Mouse (Mus musculus): ENCODE measurements at regions not wholly inside any gene's neighbourhood (a gene's known extent, or its start where the extent isn't known, plus 50 kb on each side); places are given as distances from the start of the nearest gene placed in this dataset.

DNA sequence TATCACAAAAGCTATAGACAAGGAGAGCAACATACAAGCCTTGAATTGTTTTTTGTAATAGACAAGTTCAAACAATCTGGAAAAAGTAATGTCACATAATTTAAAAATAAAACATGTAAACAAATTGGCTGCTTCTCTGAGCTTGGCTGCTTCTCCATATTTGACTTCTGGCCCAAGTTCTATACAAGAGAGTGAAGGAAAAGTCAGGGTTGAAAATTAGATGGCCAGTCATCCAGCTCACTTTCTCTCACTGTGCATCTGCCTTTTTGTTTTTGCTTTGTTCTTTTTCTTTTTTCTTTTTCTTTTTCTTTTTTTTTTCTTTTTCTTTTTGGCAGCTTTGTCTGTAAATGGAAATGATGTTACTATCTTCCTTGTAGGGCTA is 163.6 kb upstream of the Ell2 start:
- H3K4me3 ChIP-seq (ENCODE audit: insufficient read depth in 1 of 2, low read depth in 1 of 2, low read length in 2 of 2, poor library complexity in 1 of 2, severe bottlenecking in 1 of 2): no peak overlapping the region

DNA sequence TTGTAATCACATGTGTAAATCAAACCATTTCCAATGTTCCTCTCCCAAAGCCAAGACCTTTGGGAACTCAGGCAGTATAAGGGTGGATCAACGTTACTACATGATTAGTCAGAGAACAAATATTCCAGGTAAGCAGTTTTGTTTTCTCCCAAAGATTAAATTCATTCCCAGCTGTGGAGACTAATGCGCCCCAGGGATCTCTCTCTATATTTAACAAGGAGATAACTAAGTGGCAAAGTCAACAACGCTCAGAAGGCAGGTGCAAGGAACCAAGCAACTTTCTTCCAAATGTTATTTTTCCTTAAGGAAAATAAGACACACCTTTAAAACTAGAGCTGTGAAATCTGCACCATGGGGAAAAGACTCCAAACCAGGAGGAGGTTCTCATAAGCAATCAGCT is 163.0 kb upstream of the Ell2 start:
- no peak overlapping the region for H3K9ac ChIP-seq (ENCODE audit: insufficient read depth, low read depth, low read length, poor library complexity, severe bottlenecking)
- no peaks in the 10 kb centered on the region for H3K4me1 ChIP-seq (ENCODE audit: control insufficient read depth in 2 of 2, insufficient read depth in 2 of 2, low read length in 2 of 2, poor library complexity in 1 of 2)
- in situ Hi-C loops (cut with MboI; ENCODE audit: low sequenced_read_pairs in 2 of 2, unreplicated experiment in 2 of 2): no loop called here
- no peak for DNase-seq (ENCODE audit: low read depth, low spot score)
- H3K9me3 ChIP-seq (ENCODE audit: control insufficient read depth, insufficient read depth, low read depth, low read length): no peaks in the 10 kb centered on the region
- no peak for TF ChIP-seq ZC3H11A (IDR thresholded peaks at IDR 0.05; ENCODE audit: borderline replicate concordance, low read depth, low read length)
- TF ChIP-seq ZNF384 (IDR thresholded peaks at IDR 0.05; ENCODE audit: low read depth, low read length): no peak
- H3K4me3 ChIP-seq (ENCODE audit: insufficient read depth in 1 of 2, low read depth in 1 of 2, low read length in 2 of 2, poor library complexity in 1 of 2, severe bottlenecking in 1 of 2): no peak overlapping the region
- no peak overlapping the region for H3K27ac ChIP-seq (ENCODE audit: insufficient read depth, low read depth, low read length, poor library complexity, severe bottlenecking)
- H3K36me3 ChIP-seq (ENCODE audit: control insufficient read depth, insufficient read depth, low read length, poor library complexity, severe bottlenecking): no peaks in the 10 kb centered on the region

More for the DNA sequence above, 163.6 kb upstream of the Ell2 start:
- H3K4me1 ChIP-seq (ENCODE audit: control insufficient read depth in 2 of 2, insufficient read depth in 2 of 2, low read length in 2 of 2, poor library complexity in 1 of 2): no peaks in the 10 kb centered on the region
- no peak for DNase-seq (ENCODE audit: low read depth, low spot score)
- TF ChIP-seq HCFC1 (IDR thresholded peaks at IDR 0.05; ENCODE audit: borderline replicate concordance, insufficient read depth, low read length) (no peak), ZC3H11A (IDR thresholded peaks at IDR 0.05; ENCODE audit: borderline replicate concordance, low read depth, low read length) (no peak), CHD2 (IDR thresholded peaks at IDR 0.05; ENCODE audit: low read depth, low read length) (no peak)
- H3K36me3 ChIP-seq (ENCODE audit: control insufficient read depth, insufficient read depth, low read length, poor library complexity, severe bottlenecking): no peaks in the 10 kb centered on the region
- H3K27ac ChIP-seq (ENCODE audit: insufficient read depth, low read depth, low read length, poor library complexity, severe bottlenecking): no peak overlapping the region
- no peaks in the 10 kb centered on the region for H3K9me3 ChIP-seq (ENCODE audit: control insufficient read depth, insufficient read depth, low read depth, low read length)
- in situ Hi-C loops (cut with MboI; ENCODE audit: low sequenced_read_pairs in 2 of 2, unreplicated experiment in 2 of 2): no loop called here
- no peak overlapping the region for H3K9ac ChIP-seq (ENCODE audit: insufficient read depth, low read depth, low read length, poor library complexity, severe bottlenecking)

GRCm38 (mm10) chr13:75544728-75545127 is 161.8 kb upstream of the Ell2 start:
- H3K9ac ChIP-seq (ENCODE audit: insufficient read depth, low read depth, low read length, poor library complexity, severe bottlenecking): no peak overlapping the region
- TF ChIP-seq MAFK (IDR thresholded peaks at IDR 0.05; ENCODE audit: insufficient read depth, low read depth, low read length) (no peak), ZNF384 (IDR thresholded peaks at IDR 0.05; ENCODE audit: low read depth, low read length) (no peak), ZC3H11A (IDR thresholded peaks at IDR 0.05; ENCODE audit: borderline replicate concordance, low read depth, low read length) (no peak), HCFC1 (IDR thresholded peaks at IDR 0.05; ENCODE audit: borderline replicate concordance, insufficient read depth, low read length) (no peak), CHD2 (IDR thresholded peaks at IDR 0.05; ENCODE audit: low read depth, low read length) (no peak)
- no peak overlapping the region for H3K4me3 ChIP-seq (ENCODE audit: insufficient read depth in 1 of 2, low read depth in 1 of 2, low read length in 2 of 2, poor library complexity in 1 of 2, severe bottlenecking in 1 of 2)
- H3K4me1 ChIP-seq (ENCODE audit: control insufficient read depth in 2 of 2, insufficient read depth in 2 of 2, low read length in 2 of 2, poor library complexity in 1 of 2): no peaks in the 10 kb centered on the region
- no peak overlapping the region for H3K27ac ChIP-seq (ENCODE audit: insufficient read depth, low read depth, low read length, poor library complexity, severe bottlenecking)
- DNase-seq (ENCODE audit: low read depth, low spot score): no peak
- H3K9me3 ChIP-seq (ENCODE audit: control insufficient read depth, insufficient read depth, low read depth, low read length): no peaks in the 10 kb centered on the region
- H3K36me3 ChIP-seq (ENCODE audit: control insufficient read depth, insufficient read depth, low read length, poor library complexity, severe bottlenecking): no peaks in the 10 kb centered on the region
- in situ Hi-C loops (cut with MboI; ENCODE audit: low sequenced_read_pairs in 2 of 2, unreplicated experiment in 2 of 2): no loop called here

GRCm38 (mm10) chr13:75547791-75548190 is 158.8 kb upstream of the Ell2 start:
- DNase-seq (ENCODE audit: low read depth, low spot score): no peak
- Histone ChIP-seq H3K9ac (ENCODE audit: insufficient read depth, low read depth, low read length, poor library complexity, severe bottlenecking) (no peak overlapping the region), H3K27ac (ENCODE audit: insufficient read depth, low read depth, low read length, poor library complexity, severe bottlenecking) (no peak overlapping the region), H3K9me3 (ENCODE audit: control insufficient read depth, insufficient read depth, low read depth, low read length) (no peaks in the 10 kb centered on the region), H3K4me1 (ENCODE audit: control insufficient read depth in 2 of 2, insufficient read depth in 2 of 2, low read length in 2 of 2, poor library complexity in 1 of 2) (no peaks in the 10 kb centered on the region), H3K4me3 (ENCODE audit: insufficient read depth in 1 of 2, low read depth in 1 of 2, low read length in 2 of 2, poor library complexity in 1 of 2, severe bottlenecking in 1 of 2) (no peak overlapping the region), H3K36me3 (ENCODE audit: control insufficient read depth, insufficient read depth, low read length, poor library complexity, severe bottlenecking) (no peaks in the 10 kb centered on the region)
- in situ Hi-C loops (cut with MboI; ENCODE audit: low sequenced_read_pairs in 2 of 2, unreplicated experiment in 2 of 2): no loop called here
- no peak for TF ChIP-seq CHD2 (IDR thresholded peaks at IDR 0.05; ENCODE audit: low read depth, low read length)
- TF ChIP-seq ZNF384 (IDR thresholded peaks at IDR 0.05; ENCODE audit: low read depth, low read length): no peak
- TF ChIP-seq MAFK (IDR thresholded peaks at IDR 0.05; ENCODE audit: insufficient read depth, low read depth, low read length): no peak
- TF ChIP-seq HCFC1 (IDR thresholded peaks at IDR 0.05; ENCODE audit: borderline replicate concordance, insufficient read depth, low read length): no peak

GRCm38 (mm10) chr13:75578971-75579370 is 127.6 kb upstream of the Ell2 start:
- in situ Hi-C loops (cut with MboI; ENCODE audit: low sequenced_read_pairs in 2 of 2, unreplicated experiment in 2 of 2): no loop called here
- no peak overlapping the region for H3K27ac ChIP-seq (ENCODE audit: insufficient read depth, low read depth, low read length, poor library complexity, severe bottlenecking)
- no peak overlapping the region for H3K4me3 ChIP-seq (ENCODE audit: insufficient read depth in 1 of 2, low read depth in 1 of 2, low read length in 2 of 2, poor library complexity in 1 of 2, severe bottlenecking in 1 of 2)
- no peaks in the 10 kb centered on the region for H3K36me3 ChIP-seq (ENCODE audit: control insufficient read depth, insufficient read depth, low read length, poor library complexity, severe bottlenecking)
- H3K4me1 ChIP-seq (ENCODE audit: control insufficient read depth in 2 of 2, insufficient read depth in 2 of 2, low read length in 2 of 2, poor library complexity in 1 of 2): no peaks in the 10 kb centered on the region
- TF ChIP-seq ZNF384 (IDR thresholded peaks at IDR 0.05; ENCODE audit: low read depth, low read length) (no peak), ZC3H11A (IDR thresholded peaks at IDR 0.05; ENCODE audit: borderline replicate concordance, low read depth, low read length) (no peak), CHD2 (IDR thresholded peaks at IDR 0.05; ENCODE audit: low read depth, low read length) (no peak), MAFK (IDR thresholded peaks at IDR 0.05; ENCODE audit: insufficient read depth, low read depth, low read length) (no peak), HCFC1 (IDR thresholded peaks at IDR 0.05; ENCODE audit: borderline replicate concordance, insufficient read depth, low read length) (no peak)
- no peak overlapping the region for H3K9ac ChIP-seq (ENCODE audit: insufficient read depth, low read depth, low read length, poor library complexity, severe bottlenecking)
- H3K9me3 ChIP-seq (ENCODE audit: control insufficient read depth, insufficient read depth, low read depth, low read length): no peaks in the 10 kb centered on the region
- no peak for DNase-seq (ENCODE audit: low read depth, low spot score)
